Mouse (Mus musculus) heart, adult 2 months (tissue): Measurements from ENCODE around the gene Brat1. TPM values are rescaled to one million over a fixed set of nuclear protein-coding genes. Genes with fewer than 3 reads are reported as not detected.

Experiments used
- DNase-seq, 2 experiments: peaks; one replicate each; pipeline ENCODE4 v3.0.0; 2021
- H3K27ac ChIP-seq: fragments of 200-600 bp; 2 replicates; pipeline ENCODE4 v1.8.1; 2022
- H3K27me3 ChIP-seq: fragments of 200-500 bp; 2 replicates; pipeline ENCODE4 v1.6.1; 2012; ENCODE audit warnings: mild to moderate bottlenecking, low read length, inconsistent platforms, mixed read lengths; ENCODE audit not compliant: control insufficient read depth, insufficient read depth
- H3K36me3 ChIP-seq: fragments of 200-500 bp; 2 replicates; pipeline ENCODE4 v1.6.1; 2012; ENCODE audit warnings: low read length, inconsistent platforms; ENCODE audit not compliant: control insufficient read depth, insufficient read depth
- H3K4me1 ChIP-seq: fragments of 200-500 bp; 2 replicates; pipeline ENCODE4 v1.6.1; 2011; ENCODE audit warnings: low read length; ENCODE audit not compliant: control insufficient read depth, insufficient read depth
- H3K4me3 ChIP-seq: fragments of 200-600 bp; 2 replicates; pipeline ENCODE4 v1.8.1; 2022
- H3K79me2 ChIP-seq: fragments of 200-500 bp; replicated peaks from 2 replicates; pipeline ENCODE4 v1.6.1; 2012; ENCODE audit warnings: mild to moderate bottlenecking, inconsistent platforms, low read length, moderate library complexity, mixed read lengths; ENCODE audit not compliant: control insufficient read depth, insufficient read depth
- H3K9ac ChIP-seq: fragments of 200-500 bp; 2 replicates; pipeline ENCODE4 v1.6.1; 2012; ENCODE audit warnings: low read depth, mild to moderate bottlenecking, control low read depth, inconsistent platforms, low read length, mixed read lengths
- CTCF ChIP-seq: fragments of 200-600 bp; IDR thresholded peaks from 2 replicates; pipeline ENCODE4 v1.8.1; 2022; ENCODE audit warnings: antibody characterized with exemption, mild to moderate bottlenecking, moderate library complexity
- EP300 ChIP-seq: fragments of 200-500 bp; IDR thresholded peaks from 2 replicates; pipeline ENCODE4 v1.6.1; 2011; ENCODE audit warnings: low read depth, low read length, control low read depth; ENCODE audit not compliant: insufficient read depth
- POLR2A ChIP-seq: fragments of 200-500 bp; IDR thresholded peaks from 2 replicates; pipeline ENCODE4 v1.6.1; 2011; ENCODE audit warnings: mild to moderate bottlenecking, low read depth, low read length, control low read depth; ENCODE audit not compliant: insufficient read depth
- WGBS: fragments of 180-500 bp; shearing (Covaris S2); methylation state at CpG from one replicate; pipeline ENCODE4 v1.1.7; 2018; 5-methylcytosine and 5-hydroxymethylcytosine counted together
- intact Hi-C: fragments of 180-260 bp; cut with DNase I; formaldehyde crosslinking; loops from one replicate; pipeline ENCODE4 v1.15.1; 2025
- polyA plus RNA-seq: library from polyadenylated mRNA; depleted of rRNA; stranded (reverse); fragments of >200 nt; gene quantifications from 2 replicates; pipeline ENCODE4 v1.2.3, GENCODE M21; 2012
- total RNA-seq, 2 experiments: library from RNA; stranded (reverse); gene quantifications; 2 replicates each; pipeline ENCODE4 v1.2.3; 2021

Gene Brat1
- total and polyA plus RNA-seq, 3 experiments: 6.4 to 11.0 (median 8.2) TPM

DNA sequence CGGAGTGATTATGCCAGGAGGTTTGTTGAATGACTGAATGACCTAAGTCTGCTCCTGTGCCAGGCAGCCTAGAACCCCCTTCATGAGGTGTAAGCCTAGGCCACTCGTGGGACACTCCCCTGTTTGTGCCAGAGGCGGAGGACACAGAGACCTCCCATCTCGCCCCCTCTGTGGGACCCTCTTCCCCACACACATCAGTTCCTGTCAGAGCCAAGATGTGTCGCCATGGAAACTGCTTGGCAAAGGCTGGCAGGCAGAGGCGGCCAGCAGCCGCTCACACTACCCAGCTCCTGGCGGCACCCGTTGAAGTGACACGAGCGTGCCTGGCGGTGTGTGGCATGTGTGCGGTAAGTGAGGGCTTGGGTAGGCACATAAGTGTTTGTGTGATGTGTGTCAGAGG lies 19.0 kb downstream of the Brat1 start, which contains the start of gene Amz1:
Gene Amz1 (plus strand): TSS at position 306 of the 400 bp plus-strand sequence.
- Histone ChIP-seq H3K79me2 (no peaks in the 10 kb centered on the region), H3K27ac (no peak within 1 kb of the TSS), H3K9ac (no peak within 1 kb of the TSS), H3K4me3 (no peak within 1 kb of the TSS), H3K27me3 (no peaks in the 10 kb centered on the region), H3K36me3 (no peaks in the 10 kb centered on the region), H3K4me1 (no peaks in the 10 kb centered on the region)
- DNase-seq: no peak
- WGBS: 73% methylated on average over 13 of the region's 13 CpGs
- intact Hi-C loops: no loop called here
- TF ChIP-seq CTCF (no peak), EP300 (no peak), POLR2A (no peak)

GRCm38 (mm10) chr5:140726062-140726839 lies 21.4 kb downstream of the Brat1 start:
- Histone ChIP-seq H3K4me1 (no peaks in the 10 kb centered on the region), H3K9ac (no peak overlapping the region), H3K27ac (no peak overlapping the region), H3K79me2 (no peaks in the 10 kb centered on the region), H3K27me3 (no peaks in the 10 kb centered on the region), H3K36me3 (no peaks in the 10 kb centered on the region), H3K4me3 (no peak overlapping the region)
- intact Hi-C loops: no loop called here
- no peak for DNase-seq
- 77% methylated on average over 7 of the region's 7 CpGs for WGBS
- TF ChIP-seq EP300 (no peak), CTCF (no peak), POLR2A (no peak)

GRCm38 (mm10) chr5:140726946-140727740 lies 22.3 kb downstream of the Brat1 start:
- H3K36me3 ChIP-seq: no peaks in the 10 kb centered on the region
- no peaks in the 10 kb centered on the region for H3K79me2 ChIP-seq
- no peak overlapping the region for H3K27ac ChIP-seq
- no peak for DNase-seq
- WGBS: 75% methylated on average over 17 of the region's 17 CpGs
- no peaks in the 10 kb centered on the region for H3K4me1 ChIP-seq
- intact Hi-C loops: no loop called here
- H3K4me3 ChIP-seq: no peak overlapping the region
- no peaks in the 10 kb centered on the region for H3K27me3 ChIP-seq
- no peak overlapping the region for H3K9ac ChIP-seq
- no peak for TF ChIP-seq POLR2A
- TF ChIP-seq CTCF: no peak
- no peak for TF ChIP-seq EP300

DNA sequence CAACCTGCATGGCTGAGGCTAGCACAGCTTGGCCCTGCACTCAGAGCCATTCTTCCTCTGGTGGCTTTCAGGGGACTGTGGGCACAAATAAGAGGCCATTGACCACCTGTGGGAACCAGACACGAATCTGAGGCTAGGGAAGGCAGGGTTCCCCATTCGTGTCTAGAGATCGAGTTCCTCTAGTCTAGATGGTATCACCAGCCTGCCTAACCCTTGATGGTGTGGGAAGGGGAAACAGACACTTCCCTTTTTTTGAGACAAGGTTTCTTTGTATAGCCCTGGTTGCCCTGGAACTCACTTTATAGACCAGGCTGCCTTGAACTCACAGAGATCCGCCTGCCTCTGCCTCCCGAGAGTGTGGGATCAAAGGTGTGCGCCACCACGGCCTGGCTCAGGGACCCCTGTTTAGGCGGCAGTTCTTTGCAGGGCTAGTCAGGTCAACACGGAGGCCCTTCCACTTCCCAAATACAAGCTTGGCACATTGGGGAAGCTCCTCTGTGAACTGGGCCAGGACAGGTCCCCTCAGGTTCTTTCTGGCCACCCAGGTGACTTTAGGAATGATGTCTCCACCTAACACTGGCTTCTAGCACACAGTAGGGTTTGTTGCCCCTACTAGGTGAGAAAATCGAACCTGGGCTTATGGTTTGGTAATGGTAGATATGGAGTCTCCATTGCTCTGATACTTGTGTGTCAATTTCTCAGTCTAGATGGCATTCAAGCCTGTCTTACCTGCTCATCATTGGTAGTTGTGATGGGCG lies 26.4 kb downstream of the Brat1 start:
- H3K4me1 ChIP-seq: peaks cover 4% of the 10 kb centered on the region
- DNase-seq: no peak
- intact Hi-C loops: no loop called here

GRCm38 (mm10) chr5:140732195-140732594 lies 27.4 kb downstream of the Brat1 start:
- Histone ChIP-seq H3K4me3 (no peak overlapping the region), H3K36me3 (no peaks in the 10 kb centered on the region), H3K27ac (no peak overlapping the region), H3K9ac (no peak overlapping the region), H3K4me1 (peaks cover 4% of the 10 kb centered on the region), H3K27me3 (peaks cover 4% of the 10 kb centered on the region; the same call in 1 of the 2 replicates), H3K79me2 (no peaks in the 10 kb centered on the region)
- WGBS: 66% methylated on average over 4 of the region's 4 CpGs
- no peak for TF ChIP-seq POLR2A
- peak; percentile 65 for TF ChIP-seq CTCF
- intact Hi-C loops: no loop called here
- no peak for DNase-seq

More for the DNA sequence above, 26.4 kb downstream of the Brat1 start:
- no peaks in the 10 kb centered on the region for H3K79me2 ChIP-seq
- no peak overlapping the region for H3K9ac ChIP-seq
- no peak overlapping the region for H3K4me3 ChIP-seq
- TF ChIP-seq CTCF (no peak), EP300 (no peak), POLR2A (no peak)
- H3K27me3 ChIP-seq: peaks cover 4% of the 10 kb centered on the region; the same call in 1 of the 2 replicates
- 81% methylated on average over 11 of the region's 11 CpGs for WGBS
- no peaks in the 10 kb centered on the region for H3K36me3 ChIP-seq
- H3K27ac ChIP-seq: no peak overlapping the region
